Mouse (Mus musculus): ENCODE measurements around the gene Tns2. TPM values are rescaled to one million over a fixed set of nuclear protein-coding genes. Genes with fewer than 3 reads are reported as not detected.
A peak's percentile ranks its signal among the peaks of the same experiment; 100 is the strongest.

Tns2 gene
- polyA plus RNA-seq, 1 experiment from 2014 or later, result 32.5 TPM

DNA sequence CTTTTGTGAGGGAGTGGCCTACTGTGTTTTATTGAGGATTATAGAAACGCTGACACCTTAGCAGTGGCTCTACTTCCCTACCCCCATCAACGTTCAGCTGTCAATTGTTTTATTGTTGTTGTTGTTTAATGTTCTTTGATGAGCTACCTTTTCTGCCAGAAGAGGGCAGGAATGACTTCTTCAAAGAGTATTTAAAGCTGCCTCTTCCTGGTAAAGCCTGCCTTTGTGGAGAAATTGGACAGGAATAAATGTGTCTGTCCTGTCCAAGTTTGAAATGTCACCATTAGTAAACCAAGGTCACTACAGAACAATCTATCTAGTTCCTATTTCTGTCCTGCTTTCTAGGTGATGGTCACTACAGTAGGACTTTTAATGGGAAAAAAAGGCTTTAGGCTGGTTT lies 6.1 kb upstream of the Tns2 start:
- Histone ChIP-seq H3K4me1 (peaks cover 27% of the 10 kb centered on the region), H3K9ac (no peak overlapping the region), H3K27me3 (replicated peaks) (no peaks in the 10 kb centered on the region), H3K4me3 (no peak overlapping the region), H3K36me3 (peaks cover 95% of the 10 kb centered on the region), H3K27ac (replicated peaks) (no peak overlapping the region), H3K9me3 (no peaks in the 10 kb centered on the region), H3K4me2 (no peak overlapping the region)
- 80% methylated on average over 2 of the region's 2 CpGs for WGBS
- ATAC-seq (ENCODE audit: extremely low read depth, insufficient number of reproducible peaks, low FRiP score, low TSS enrichment), result no peak

DNA sequence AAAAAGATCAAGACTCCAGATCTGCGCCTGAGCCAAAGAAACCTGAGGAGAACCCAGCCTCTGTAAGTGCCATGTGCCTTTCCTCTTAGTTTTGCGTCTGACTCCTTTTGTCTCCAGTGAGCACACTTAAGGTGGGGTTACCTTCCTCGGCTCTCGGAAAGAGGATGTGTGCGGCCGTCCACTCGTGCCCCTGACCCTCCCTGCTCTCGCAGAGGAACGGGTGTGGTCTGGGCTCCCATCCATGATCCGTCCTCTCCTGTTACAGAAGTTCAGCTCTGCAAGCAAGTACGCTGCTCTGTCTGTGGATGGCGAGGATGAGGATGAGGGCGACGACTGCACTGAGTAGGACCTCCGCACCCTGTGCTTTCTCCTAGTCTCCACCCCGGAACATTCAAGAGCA lies 5.2 kb upstream of the Tns2 start:
- Histone ChIP-seq H3K9ac (no peak overlapping the region), H3K9me3 (no peaks in the 10 kb centered on the region), H3K4me1 (peaks cover 36% of the 10 kb centered on the region), H3K27me3 (replicated peaks) (no peaks in the 10 kb centered on the region), H3K4me3 (no peak overlapping the region), H3K27ac (replicated peaks) (no peak overlapping the region), H3K36me3 (peaks cover 87% of the 10 kb centered on the region), H3K4me2 (no peak overlapping the region)
- ATAC-seq (ENCODE audit: extremely low read depth, insufficient number of reproducible peaks, low FRiP score, low TSS enrichment), result no peak
- 81% methylated on average over 16 of the region's 16 CpGs for WGBS

GRCm38 (mm10) chr15:102097147-102097915 lies 2.9 kb upstream of the Tns2 start:
- no peaks in the 10 kb centered on the region for H3K27me3 ChIP-seq (replicated peaks)
- H3K36me3 ChIP-seq, result peaks cover 63% of the 10 kb centered on the region
- no peak overlapping the region for H3K4me2 ChIP-seq
- peaks cover 49% of the 10 kb centered on the region for H3K4me1 ChIP-seq
- 71% methylated on average over 8 of the region's 8 CpGs for WGBS
- H3K9me3 ChIP-seq, result no peaks in the 10 kb centered on the region
- 0 out of 2 replicates have a peak overlapping the region, but pooled peaks have one; percentile 7 for H3K9ac ChIP-seq
- no peak for ATAC-seq (ENCODE audit: extremely low read depth, insufficient number of reproducible peaks, low FRiP score, low TSS enrichment)
- no peak overlapping the region for H3K4me3 ChIP-seq
- no peak overlapping the region for H3K27ac ChIP-seq (replicated peaks)

- no peaks in the 10 kb centered on the region for H3K9me3 ChIP-seq
- H3K4me2 ChIP-seq, result no peak overlapping the region
- peaks cover 56% of the 10 kb centered on the region for H3K4me1 ChIP-seq
- peak overlapping the region; percentile 37; the same call in 1 of the 2 replicates for H3K9ac ChIP-seq
- H3K27ac ChIP-seq (replicated peaks), result 0 out of 2 replicates have a peak overlapping the region, but pooled peaks have one; percentile 5
- no peak for ATAC-seq (ENCODE audit: extremely low read depth, insufficient number of reproducible peaks, low FRiP score, low TSS enrichment)
- peaks cover 56% of the 10 kb centered on the region for H3K36me3 ChIP-seq
- WGBS, result 35% methylated on average over 5 of the region's 5 CpGs
- no peak overlapping the region for H3K4me3 ChIP-seq
- no peaks in the 10 kb centered on the region for H3K27me3 ChIP-seq (replicated peaks)
Measured at GRCm38 (mm10) chr15:102097991-102098555, 2.1 kb upstream of the Tns2 start.

- WGBS, result 44% methylated on average over 5 of the region's 5 CpGs
- Histone ChIP-seq H3K4me2 (peak overlapping the region; percentile 89), H3K27me3 (replicated peaks) (no peaks in the 10 kb centered on the region), H3K9me3 (no peaks in the 10 kb centered on the region), H3K27ac (replicated peaks) (peak overlapping the region; percentile 98), H3K4me1 (peaks cover 68% of the 10 kb centered on the region), H3K9ac (peak overlapping the region; percentile 87), H3K4me3 (peak overlapping the region; percentile 64; the same call in 1 of the 2 replicates), H3K36me3 (peaks cover 44% of the 10 kb centered on the region)
- ATAC-seq (ENCODE audit: extremely low read depth, insufficient number of reproducible peaks, low FRiP score, low TSS enrichment), result no peak
Measured at GRCm38 (mm10) chr15:102099260-102099659, 953 bp upstream of the Tns2 start.

DNA sequence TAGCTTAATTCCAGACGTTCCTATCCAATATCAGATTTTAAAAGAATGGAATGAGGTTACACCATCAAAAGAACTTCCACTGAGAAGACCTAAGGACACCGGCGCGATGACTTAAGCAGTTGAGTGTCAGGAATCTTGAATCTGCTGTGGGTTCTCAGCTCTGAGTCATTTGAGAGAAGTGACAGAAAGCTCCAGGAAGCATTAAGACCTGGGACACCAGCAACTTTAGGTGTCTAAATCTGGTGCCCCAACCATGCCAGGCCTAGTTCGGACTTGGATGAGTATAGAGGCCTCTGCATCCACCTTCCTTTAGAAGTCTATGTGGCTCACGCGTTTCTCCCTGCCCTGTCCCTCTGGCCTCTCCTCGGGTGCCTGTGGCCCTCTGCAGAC lies 447 bp upstream of the Tns2 start:
- H3K4me3 ChIP-seq, result peak overlapping the region; percentile 64
- H3K9me3 ChIP-seq, result no peaks in the 10 kb centered on the region
- ATAC-seq (ENCODE audit: extremely low read depth, insufficient number of reproducible peaks, low FRiP score, low TSS enrichment), result no peak
- no peaks in the 10 kb centered on the region for H3K27me3 ChIP-seq (replicated peaks)
- peak overlapping the region; percentile 98 for H3K27ac ChIP-seq (replicated peaks)
- 14% methylated on average over 8 of the region's 8 CpGs for WGBS
- H3K36me3 ChIP-seq, result peaks cover 39% of the 10 kb centered on the region
- peaks cover 73% of the 10 kb centered on the region for H3K4me1 ChIP-seq
- H3K9ac ChIP-seq, result peak overlapping the region; percentile 87
- peak overlapping the region; percentile 89 for H3K4me2 ChIP-seq

DNA sequence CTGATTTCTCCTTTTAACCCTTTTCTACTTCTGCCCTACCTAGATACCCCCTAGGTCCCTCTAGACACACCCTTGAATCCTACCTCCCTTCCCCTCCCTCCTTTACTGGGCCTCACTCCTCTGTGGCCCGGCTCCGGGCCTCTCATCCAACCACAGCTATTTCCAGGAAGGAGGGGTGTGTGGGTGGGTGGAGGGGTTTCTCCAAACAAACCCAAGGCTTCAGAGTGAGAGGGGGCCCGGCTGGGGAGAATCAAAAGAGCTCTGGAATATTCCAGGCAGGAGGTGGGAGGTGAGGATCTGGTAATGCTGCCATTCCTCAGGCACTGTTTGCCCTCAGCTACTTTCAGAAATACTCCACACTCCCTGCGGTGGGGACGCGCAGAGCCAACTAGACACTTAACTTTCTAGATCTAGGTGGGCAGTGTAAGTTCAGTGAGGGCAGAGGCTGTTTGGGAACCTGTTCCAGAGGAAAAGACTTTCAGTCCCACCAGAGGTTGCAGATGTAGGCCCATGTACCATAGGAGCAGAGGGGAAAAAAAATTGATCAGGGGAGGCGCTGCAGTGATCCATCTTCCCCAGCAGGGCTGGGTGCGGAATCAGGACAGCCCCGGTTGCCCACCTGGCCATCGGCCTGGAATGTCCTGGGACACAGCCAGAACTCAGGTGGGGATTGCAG lies 921 bp downstream of the Tns2 start:
- 26% methylated on average over 10 of the region's 10 CpGs for WGBS
- Histone ChIP-seq H3K4me1 (peaks cover 87% of the 10 kb centered on the region), H3K9me3 (no peaks in the 10 kb centered on the region), H3K27ac (replicated peaks) (peak overlapping the region; percentile 98), H3K4me2 (peak overlapping the region; percentile 89), H3K9ac (peak overlapping the region; percentile 87), H3K27me3 (replicated peaks) (0 out of 2 replicates have a peak, but pooled peaks cover 3% of the 10 kb centered on the region), H3K36me3 (peaks cover 29% of the 10 kb centered on the region), H3K4me3 (peak overlapping the region; percentile 64)
- ATAC-seq (ENCODE audit: extremely low read depth, insufficient number of reproducible peaks, low FRiP score, low TSS enrichment), result no peak

DNA sequence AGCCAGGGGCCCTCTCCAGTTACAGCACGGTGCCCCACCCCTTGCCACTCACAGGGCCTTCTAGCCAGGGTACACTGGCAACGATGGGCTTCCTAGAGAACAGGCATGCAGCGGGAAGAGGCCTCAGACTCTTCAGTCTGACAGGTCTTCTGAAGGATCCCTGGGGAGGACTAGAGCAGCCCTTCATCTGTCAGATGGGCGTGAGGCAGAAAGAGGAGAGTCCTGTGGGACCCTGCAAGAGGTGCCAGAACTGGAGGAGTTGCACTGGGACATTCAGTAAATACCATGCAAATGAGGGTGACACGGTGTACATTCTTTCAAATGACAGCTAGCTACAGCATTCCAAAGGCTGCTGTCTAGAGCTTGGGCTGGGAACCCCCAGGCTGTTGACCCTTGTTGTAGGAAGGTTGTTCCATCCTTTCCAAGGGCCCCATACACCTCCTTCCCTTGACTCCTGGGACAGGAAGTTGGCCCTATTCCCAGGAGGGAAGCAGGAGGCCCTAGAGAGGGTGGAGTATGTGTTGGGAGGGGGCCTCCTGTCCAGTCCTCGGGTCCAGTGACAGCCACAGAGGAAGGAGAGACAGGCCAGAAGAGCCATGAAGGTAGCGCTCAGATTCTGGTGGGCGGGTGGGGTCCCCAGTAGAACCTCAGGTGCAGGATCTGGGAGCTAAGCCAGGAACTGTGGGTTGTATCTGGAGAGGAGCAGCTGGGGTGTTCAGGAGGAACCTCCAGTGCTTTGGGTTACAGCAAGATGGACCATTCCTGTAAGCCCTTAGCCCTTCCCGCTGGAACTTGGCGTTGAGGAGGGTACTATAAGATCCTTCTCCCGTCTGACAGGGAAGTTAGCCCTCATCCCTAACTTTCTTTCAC lies 1.7 kb downstream of the Tns2 start:
- peak overlapping the region; percentile 64 for H3K4me3 ChIP-seq
- ATAC-seq (ENCODE audit: extremely low read depth, insufficient number of reproducible peaks, low FRiP score, low TSS enrichment), result no peak
- H3K4me2 ChIP-seq, result peak overlapping the region; percentile 89
- 0 out of 2 replicates have a peak, but pooled peaks cover 11% of the 10 kb centered on the region for H3K27me3 ChIP-seq (replicated peaks)
- H3K9ac ChIP-seq, result peak overlapping the region; percentile 87
- H3K4me1 ChIP-seq, result peaks cover 94% of the 10 kb centered on the region
- no peaks in the 10 kb centered on the region for H3K9me3 ChIP-seq
- H3K36me3 ChIP-seq, result peaks cover 28% of the 10 kb centered on the region
- WGBS, result 18% methylated on average over 11 of the region's 11 CpGs
- peak overlapping the region; percentile 98 for H3K27ac ChIP-seq (replicated peaks)

DNA sequence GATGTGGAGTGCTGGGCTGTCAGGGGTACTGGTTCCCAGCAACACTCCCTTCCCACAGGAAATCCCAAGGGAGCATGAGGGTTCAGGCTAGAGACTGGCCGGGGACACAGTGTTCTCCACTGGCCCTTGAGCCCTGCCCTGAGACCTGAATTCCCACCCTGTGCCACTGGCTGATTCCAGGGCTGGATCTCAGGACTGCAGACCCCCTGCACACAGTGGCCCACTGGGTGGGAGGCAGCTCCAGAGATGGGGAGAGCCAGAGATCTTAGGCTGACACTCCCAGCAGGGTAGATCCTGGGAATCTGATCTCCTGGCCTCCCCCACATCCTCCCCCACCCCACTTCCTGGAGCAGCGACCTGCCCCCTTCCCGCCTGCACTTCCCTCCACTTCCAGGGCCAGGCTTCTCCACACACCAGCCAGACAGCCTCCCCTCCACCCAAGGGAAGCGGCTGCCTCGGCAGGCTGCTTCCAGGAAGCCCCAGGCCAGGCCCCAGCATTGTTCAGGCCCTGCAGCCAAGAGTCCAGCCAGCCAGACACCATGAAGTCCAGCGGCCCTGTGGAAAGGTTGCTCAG lies 2.4 kb downstream of the Tns2 start:
- Histone ChIP-seq H3K27me3 (replicated peaks) (0 out of 2 replicates have a peak, but pooled peaks cover 15% of the 10 kb centered on the region), H3K9ac (peak overlapping the region; percentile 86), H3K9me3 (no peaks in the 10 kb centered on the region), H3K4me3 (peak overlapping the region; percentile 64), H3K27ac (replicated peaks) (peak overlapping the region; percentile 98), H3K36me3 (peaks cover 28% of the 10 kb centered on the region), H3K4me1 (peaks cover 96% of the 10 kb centered on the region), H3K4me2 (peak overlapping the region; percentile 89)
- ATAC-seq (ENCODE audit: extremely low read depth, insufficient number of reproducible peaks, low FRiP score, low TSS enrichment), result no peak
- 15% methylated on average over 6 of the region's 6 CpGs for WGBS

GRCm38 (mm10) chr15:102103371-102103946 lies 3.2 kb downstream of the Tns2 start:
- no peaks in the 10 kb centered on the region for H3K9me3 ChIP-seq
- H3K4me3 ChIP-seq, result peak overlapping the region; percentile 64
- H3K36me3 ChIP-seq, result peaks cover 28% of the 10 kb centered on the region
- peaks cover 96% of the 10 kb centered on the region for H3K4me1 ChIP-seq
- no peak for ATAC-seq (ENCODE audit: extremely low read depth, insufficient number of reproducible peaks, low FRiP score, low TSS enrichment)
- WGBS, result 5% methylated on average over 14 of the region's 14 CpGs
- H3K4me2 ChIP-seq, result peak overlapping the region; percentile 89
- H3K27me3 ChIP-seq (replicated peaks), result 0 out of 2 replicates have a peak, but pooled peaks cover 15% of the 10 kb centered on the region
- peak overlapping the region; percentile 98 for H3K27ac ChIP-seq (replicated peaks)
- H3K9ac ChIP-seq, result peak overlapping the region; percentile 86

Measured in heart, embryonic 13.5 days (tissue).